Mouse (Mus musculus): ENCODE measurements around the gene Pars2. TPM values are rescaled to one million over a fixed set of nuclear protein-coding genes. Genes with fewer than 3 reads are reported as not detected.

The Pars2 gene
- polyA plus RNA-seq, 1 experiment from 2014 or later, result 7.5 TPM

DNA sequence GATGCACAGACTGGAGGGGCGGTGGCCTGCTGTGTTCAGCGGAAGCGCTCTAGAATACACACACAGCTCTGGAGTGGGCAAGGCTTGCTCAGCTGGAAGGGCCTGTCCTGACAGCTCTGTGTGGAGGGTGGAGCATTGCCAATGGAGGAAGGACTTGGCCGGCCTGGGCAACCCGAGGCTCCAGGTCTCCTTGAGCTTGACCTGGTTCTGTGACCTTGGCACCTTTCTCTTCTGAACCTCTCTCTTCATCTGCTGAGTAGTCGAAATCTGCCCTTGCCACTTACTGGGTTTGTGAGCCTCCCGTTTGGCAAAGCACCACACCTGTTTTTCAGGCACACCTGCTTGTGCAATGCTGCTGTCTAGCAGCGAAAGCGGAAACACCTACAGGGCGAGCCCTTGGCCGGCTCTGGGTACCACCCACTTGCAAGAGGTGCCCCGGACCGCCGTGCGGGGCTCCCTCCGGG, 28.8 kb upstream of the Pars2 start, which contains the start of gene Ttc22:
Gene Ttc22, plus strand, starts transcription at position 403 of the 464 bp plus-strand sequence.
- no peak within 1 kb of the TSS for H3K4me2 ChIP-seq
- no peak for ATAC-seq
- H3K9ac ChIP-seq, result no peak within 1 kb of the TSS
- no peak within 1 kb of the TSS for H3K4me3 ChIP-seq
- peaks cover 10% of the 10 kb centered on the region for H3K4me1 ChIP-seq
- peaks cover 83% of the 10 kb centered on the region for H3K27me3 ChIP-seq (replicated peaks)
- no peaks in the 10 kb centered on the region for H3K9me3 ChIP-seq (replicated peaks)
- no peak within 1 kb of the TSS for H3K27ac ChIP-seq
- no peaks in the 10 kb centered on the region for H3K36me3 ChIP-seq
- 22% methylated on average over 16 of the region's 16 CpGs for WGBS (ENCODE audit: insufficient replicate concordance)

DNA sequence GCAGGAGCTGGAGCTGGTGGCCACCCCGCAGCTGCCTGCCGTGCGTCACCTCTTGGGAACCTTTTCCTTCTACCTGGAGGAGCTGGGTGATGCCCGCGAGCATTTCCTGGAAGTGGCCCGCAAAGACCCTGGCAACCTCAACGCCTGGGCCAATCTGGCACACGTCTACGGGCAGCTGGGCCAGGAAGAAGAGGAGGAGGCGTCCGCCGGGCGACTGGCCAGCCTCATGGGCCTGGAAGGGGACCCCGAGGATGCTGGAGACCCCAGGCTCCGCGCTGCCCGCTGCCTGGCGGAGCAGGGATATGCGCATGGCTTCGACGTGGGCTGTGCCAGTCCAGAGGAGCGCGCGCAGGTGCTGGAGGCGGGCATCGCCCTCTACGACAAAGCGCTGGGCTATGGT, 28.2 kb upstream of the Pars2 start:
- 24% methylated on average over 28 of the region's 28 CpGs for WGBS (ENCODE audit: insufficient replicate concordance)
- no peaks in the 10 kb centered on the region for H3K36me3 ChIP-seq
- peaks cover 3% of the 10 kb centered on the region for H3K4me1 ChIP-seq
- no peak overlapping the region for H3K27ac ChIP-seq
- ATAC-seq, result no peak
- H3K9ac ChIP-seq, result no peak overlapping the region
- H3K9me3 ChIP-seq (replicated peaks), result no peaks in the 10 kb centered on the region
- H3K4me3 ChIP-seq, result no peak overlapping the region
- peaks cover 83% of the 10 kb centered on the region for H3K27me3 ChIP-seq (replicated peaks)
- H3K4me2 ChIP-seq, result no peak overlapping the region

DNA sequence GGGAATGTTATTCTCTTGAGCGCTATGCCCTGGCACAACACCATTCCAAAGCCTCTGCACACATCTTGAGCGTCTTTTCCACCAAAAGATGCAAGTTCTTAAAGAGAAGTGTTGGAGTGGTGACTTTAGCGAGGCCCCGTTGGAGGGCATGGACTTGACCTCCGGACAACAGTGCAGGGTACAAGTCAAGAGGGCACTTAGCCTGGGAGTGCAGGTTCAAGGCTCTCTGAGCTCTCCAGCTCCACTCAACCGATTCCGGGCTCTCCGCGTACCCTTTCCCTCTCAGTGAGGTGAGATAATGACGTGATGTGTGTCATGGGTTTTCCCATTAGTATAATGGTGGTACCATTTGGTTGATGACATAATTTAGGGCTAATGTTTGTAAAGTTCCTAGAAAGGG, 26.6 kb upstream of the Pars2 start:
- no peak overlapping the region for H3K27ac ChIP-seq
- H3K4me3 ChIP-seq, result no peak overlapping the region
- no peaks in the 10 kb centered on the region for H3K9me3 ChIP-seq (replicated peaks)
- no peaks in the 10 kb centered on the region for H3K36me3 ChIP-seq
- H3K9ac ChIP-seq, result no peak overlapping the region
- WGBS (ENCODE audit: insufficient replicate concordance), result 78% methylated on average over 10 of the region's 10 CpGs
- no peak overlapping the region for H3K4me2 ChIP-seq
- H3K4me1 ChIP-seq, result no peaks in the 10 kb centered on the region
- peaks cover 84% of the 10 kb centered on the region for H3K27me3 ChIP-seq (replicated peaks)
- ATAC-seq, result no peak

GRCm38 (mm10) chr4:106627809-106628208, 23.1 kb upstream of the Pars2 start:
- no peak overlapping the region for H3K4me3 ChIP-seq
- H3K27ac ChIP-seq, result no peak overlapping the region
- H3K4me2 ChIP-seq, result no peak overlapping the region
- no peak overlapping the region for H3K9ac ChIP-seq
- 60% methylated on average over 5 of the region's 5 CpGs for WGBS (ENCODE audit: insufficient replicate concordance)
- H3K4me1 ChIP-seq, result no peaks in the 10 kb centered on the region
- no peaks in the 10 kb centered on the region for H3K9me3 ChIP-seq (replicated peaks)
- no peaks in the 10 kb centered on the region for H3K36me3 ChIP-seq
- peaks cover 67% of the 10 kb centered on the region for H3K27me3 ChIP-seq (replicated peaks)
- ATAC-seq, result no peak

DNA sequence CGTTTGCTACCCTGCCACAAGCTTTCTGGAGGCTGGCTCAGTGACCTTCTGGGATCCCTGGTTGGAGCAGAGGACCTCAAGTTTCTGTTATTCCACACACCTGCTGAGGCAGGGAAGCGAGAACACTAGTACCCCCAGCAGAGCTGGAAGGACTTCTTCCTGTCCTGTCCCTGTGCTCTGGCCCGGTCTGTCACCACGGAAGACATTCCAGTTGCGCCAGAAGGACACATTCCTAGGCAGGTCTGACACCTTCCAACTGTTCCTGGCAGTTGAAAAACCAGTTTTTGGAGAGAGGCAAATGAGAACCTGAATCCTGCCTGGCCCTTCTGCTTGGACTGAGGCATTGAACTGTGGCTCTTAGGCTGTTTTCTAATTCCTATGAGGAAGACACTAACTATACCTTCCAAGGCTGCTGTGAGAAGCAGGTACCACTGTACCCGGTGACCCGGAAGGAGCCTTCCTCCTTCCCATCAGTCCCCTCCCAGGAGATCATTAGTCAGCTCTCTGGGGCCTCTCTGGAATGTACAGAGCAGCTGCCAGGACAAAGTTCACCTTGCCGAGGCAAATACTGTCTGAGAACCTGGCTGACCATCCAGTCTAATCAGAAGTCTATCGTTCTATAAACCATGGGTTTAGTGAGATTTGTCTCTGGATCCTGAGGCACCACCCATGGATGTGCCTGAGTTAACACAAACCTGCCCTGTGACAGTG, 22.1 kb upstream of the Pars2 start:
- Histone ChIP-seq H3K4me3 (no peak overlapping the region), H3K36me3 (no peaks in the 10 kb centered on the region), H3K27ac (no peak overlapping the region), H3K4me2 (no peak overlapping the region), H3K27me3 (replicated peaks) (peaks cover 61% of the 10 kb centered on the region), H3K4me1 (no peaks in the 10 kb centered on the region), H3K9ac (no peak overlapping the region), H3K9me3 (replicated peaks) (no peaks in the 10 kb centered on the region)
- ATAC-seq, result no peak; the same call in 1 of the 2 replicates
- WGBS (ENCODE audit: insufficient replicate concordance), result 25% methylated on average over 9 of the region's 9 CpGs

DNA sequence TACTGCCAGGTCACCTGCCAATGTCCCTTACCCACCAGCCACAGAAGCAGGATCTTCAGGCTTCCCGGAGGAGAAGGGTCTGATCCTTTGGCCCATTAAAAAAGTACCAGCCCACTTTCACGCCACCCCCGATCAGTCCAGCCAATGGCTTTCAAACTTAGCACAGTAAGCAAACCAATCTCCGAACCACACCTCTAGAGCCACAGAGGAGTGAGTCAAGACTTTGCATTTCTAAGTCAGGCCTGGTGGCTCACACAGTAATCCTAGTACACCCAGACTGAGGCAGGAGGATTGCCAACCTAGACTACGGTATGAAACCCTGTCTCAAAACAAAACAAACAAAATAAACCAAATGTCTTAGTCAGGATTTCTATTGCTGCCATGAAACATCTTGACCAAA, 21.5 kb upstream of the Pars2 start:
- Histone ChIP-seq H3K9me3 (replicated peaks) (no peaks in the 10 kb centered on the region), H3K36me3 (no peaks in the 10 kb centered on the region), H3K4me3 (no peak overlapping the region), H3K4me2 (no peak overlapping the region), H3K4me1 (no peaks in the 10 kb centered on the region), H3K27me3 (replicated peaks) (peaks cover 55% of the 10 kb centered on the region), H3K27ac (no peak overlapping the region), H3K9ac (no peak overlapping the region)
- ATAC-seq, result no peak
- WGBS (ENCODE audit: insufficient replicate concordance), result 51% methylated on average over 5 of the region's 5 CpGs

GRCm38 (mm10) chr4:106630333-106631220, 20.3 kb upstream of the Pars2 start:
- Histone ChIP-seq H3K4me3 (no peak overlapping the region), H3K9me3 (replicated peaks) (no peaks in the 10 kb centered on the region), H3K9ac (no peak overlapping the region), H3K27me3 (replicated peaks) (peaks cover 50% of the 10 kb centered on the region), H3K4me2 (no peak overlapping the region), H3K27ac (no peak overlapping the region), H3K4me1 (no peaks in the 10 kb centered on the region), H3K36me3 (no peaks in the 10 kb centered on the region)
- 36% methylated on average over 14 of the region's 14 CpGs for WGBS (ENCODE audit: insufficient replicate concordance)
- no peak for ATAC-seq

DNA sequence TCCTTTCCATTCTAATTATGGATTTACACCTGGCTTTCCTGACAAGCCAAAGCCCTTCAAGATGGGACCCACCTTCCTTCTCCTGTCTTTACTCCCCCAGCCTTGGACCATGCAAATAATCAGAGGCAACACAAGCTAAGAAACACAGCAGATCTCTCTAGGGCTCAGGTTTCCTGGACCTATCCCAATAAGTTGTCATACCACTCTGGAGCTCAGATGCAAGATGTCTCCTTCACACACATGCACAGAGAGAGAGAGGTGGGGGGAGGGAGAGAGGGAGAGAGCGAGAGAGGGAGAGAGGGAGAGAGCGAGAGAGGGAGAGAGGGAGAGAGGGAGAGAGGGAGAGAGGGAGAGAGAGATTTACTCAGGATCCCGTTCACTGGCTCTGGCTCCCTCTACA, 18.6 kb upstream of the Pars2 start:
- Histone ChIP-seq H3K36me3 (no peaks in the 10 kb centered on the region), H3K4me3 (no peak overlapping the region), H3K4me2 (no peak overlapping the region), H3K27ac (no peak overlapping the region), H3K27me3 (replicated peaks) (peaks cover 46% of the 10 kb centered on the region), H3K9ac (no peak overlapping the region), H3K9me3 (replicated peaks) (no peaks in the 10 kb centered on the region), H3K4me1 (no peaks in the 10 kb centered on the region)
- no peak for ATAC-seq
- 83% methylated on average over 1 of the region's 3 CpGs for WGBS (ENCODE audit: insufficient replicate concordance)

GRCm38 (mm10) chr4:106633281-106634085, 17.4 kb upstream of the Pars2 start:
- H3K9me3 ChIP-seq (replicated peaks), result no peaks in the 10 kb centered on the region
- ATAC-seq, result no peak
- no peak overlapping the region for H3K9ac ChIP-seq
- H3K27me3 ChIP-seq (replicated peaks), result peaks cover 43% of the 10 kb centered on the region
- no peaks in the 10 kb centered on the region for H3K36me3 ChIP-seq
- WGBS (ENCODE audit: insufficient replicate concordance), result 33% methylated on average over 8 of the region's 8 CpGs
- H3K4me2 ChIP-seq, result no peak overlapping the region
- H3K4me1 ChIP-seq, result no peaks in the 10 kb centered on the region
- no peak overlapping the region for H3K4me3 ChIP-seq
- H3K27ac ChIP-seq, result no peak overlapping the region

GRCm38 (mm10) chr4:106634086-106634479, 16.8 kb upstream of the Pars2 start:
- Histone ChIP-seq H3K9ac (no peak overlapping the region), H3K9me3 (replicated peaks) (no peaks in the 10 kb centered on the region), H3K27ac (no peak overlapping the region), H3K4me1 (no peaks in the 10 kb centered on the region), H3K36me3 (no peaks in the 10 kb centered on the region), H3K4me2 (no peak overlapping the region), H3K4me3 (no peak overlapping the region), H3K27me3 (replicated peaks) (peaks cover 43% of the 10 kb centered on the region)
- ATAC-seq, result no peak
- 40% methylated on average over 9 of the region's 9 CpGs for WGBS (ENCODE audit: insufficient replicate concordance)

DNA sequence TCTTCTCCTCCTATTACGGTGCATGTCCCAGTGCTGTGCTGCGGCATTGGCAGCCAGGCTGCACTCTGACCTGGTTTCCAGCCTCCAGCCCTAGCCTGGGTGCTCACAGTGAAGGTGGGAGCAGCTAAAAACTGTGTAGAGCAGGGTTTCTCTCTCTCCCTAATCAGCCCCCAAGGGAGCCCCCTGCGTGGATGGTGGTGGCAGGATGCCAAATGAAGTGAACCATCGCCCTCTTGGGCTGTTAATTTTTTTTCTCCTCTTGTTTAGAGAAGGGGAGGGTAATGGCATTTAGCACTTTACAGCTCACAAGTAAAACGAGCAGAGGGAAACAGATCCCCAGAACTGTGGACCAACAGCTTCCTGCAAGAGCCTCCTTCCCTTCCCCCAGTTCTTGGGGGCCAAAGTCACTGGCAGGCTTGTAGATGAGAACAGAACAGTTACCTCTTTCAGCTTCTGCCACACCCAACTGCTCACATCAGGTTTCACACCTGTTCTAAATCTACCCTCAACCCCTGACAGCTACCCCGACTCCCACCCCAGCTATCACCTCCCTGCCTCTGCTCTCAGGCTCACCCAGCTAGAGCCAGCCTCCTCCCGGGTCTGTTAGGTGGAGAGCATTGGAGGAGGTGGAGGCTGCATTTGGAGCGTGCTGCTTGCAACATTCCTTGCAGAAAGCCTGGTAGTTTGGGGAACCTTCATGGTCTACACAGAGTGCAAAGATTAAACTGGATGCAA, 7.2 kb upstream of the Pars2 start:
- ATAC-seq, result no peak
- 23% methylated on average over 8 of the region's 8 CpGs for WGBS (ENCODE audit: insufficient replicate concordance)
- Histone ChIP-seq H3K9ac (no peak overlapping the region), H3K4me2 (no peak overlapping the region), H3K27ac (no peak overlapping the region), H3K36me3 (no peaks in the 10 kb centered on the region), H3K4me3 (no peak overlapping the region), H3K9me3 (replicated peaks) (no peaks in the 10 kb centered on the region), H3K4me1 (no peaks in the 10 kb centered on the region), H3K27me3 (replicated peaks) (peaks cover 32% of the 10 kb centered on the region; the same call in 1 of the 2 replicates)
